Mouse (Mus musculus): Measurements from ENCODE around the gene Cend1.

Cend1 gene

DNA sequence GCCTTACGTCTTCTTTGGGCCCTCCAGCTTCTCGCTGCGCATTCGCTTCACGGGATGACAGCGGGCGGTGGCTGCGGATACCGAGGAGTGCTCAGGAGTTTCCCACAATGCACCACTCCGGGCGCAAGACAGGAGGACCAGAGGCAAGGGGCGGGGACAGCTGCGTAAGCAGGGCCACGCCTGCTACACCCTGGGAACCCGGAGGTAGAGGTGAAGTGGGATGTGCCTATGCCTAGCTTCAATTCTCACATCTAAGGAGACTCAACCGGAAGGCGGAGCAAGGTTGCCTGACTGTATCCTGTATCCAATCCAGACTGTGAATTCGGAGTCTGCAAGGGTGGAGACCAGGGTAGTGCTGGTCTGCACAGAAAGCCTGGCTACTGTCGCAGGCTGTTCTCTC lies at the start of gene Cend1:
Gene Cend1 (minus strand): TSS at position 182 of the 400 bp plus-strand sequence.
- peak; percentile 93 for DNase-seq (ENCODE audit: low read depth, low spot score)

DNA sequence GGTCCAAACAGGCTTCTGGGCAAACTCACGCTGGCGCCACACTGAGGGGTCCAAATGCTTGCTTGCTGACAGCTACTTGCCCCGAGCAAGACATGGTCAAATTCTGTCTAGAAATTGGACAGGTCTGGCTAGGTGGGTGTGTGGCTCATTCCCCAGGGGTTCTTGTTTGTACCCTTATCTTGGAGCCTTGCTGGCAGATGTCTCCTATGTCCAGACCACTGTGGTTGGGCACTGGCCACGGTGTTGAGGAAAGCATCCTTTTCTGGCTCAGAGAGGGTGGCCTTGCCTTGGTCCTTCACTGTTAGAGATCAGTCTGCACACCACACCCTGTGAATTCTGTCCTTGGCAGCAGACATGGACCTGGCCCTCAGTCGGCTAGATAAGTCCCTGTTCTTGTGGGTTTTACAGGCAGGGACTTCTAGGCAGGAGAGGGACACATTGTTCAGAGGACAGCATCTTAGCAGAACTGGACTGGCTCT lies 49.0 kb upstream of the Cend1 start:
- DNase-seq (ENCODE audit: low read depth, low spot score): no peak

DNA sequence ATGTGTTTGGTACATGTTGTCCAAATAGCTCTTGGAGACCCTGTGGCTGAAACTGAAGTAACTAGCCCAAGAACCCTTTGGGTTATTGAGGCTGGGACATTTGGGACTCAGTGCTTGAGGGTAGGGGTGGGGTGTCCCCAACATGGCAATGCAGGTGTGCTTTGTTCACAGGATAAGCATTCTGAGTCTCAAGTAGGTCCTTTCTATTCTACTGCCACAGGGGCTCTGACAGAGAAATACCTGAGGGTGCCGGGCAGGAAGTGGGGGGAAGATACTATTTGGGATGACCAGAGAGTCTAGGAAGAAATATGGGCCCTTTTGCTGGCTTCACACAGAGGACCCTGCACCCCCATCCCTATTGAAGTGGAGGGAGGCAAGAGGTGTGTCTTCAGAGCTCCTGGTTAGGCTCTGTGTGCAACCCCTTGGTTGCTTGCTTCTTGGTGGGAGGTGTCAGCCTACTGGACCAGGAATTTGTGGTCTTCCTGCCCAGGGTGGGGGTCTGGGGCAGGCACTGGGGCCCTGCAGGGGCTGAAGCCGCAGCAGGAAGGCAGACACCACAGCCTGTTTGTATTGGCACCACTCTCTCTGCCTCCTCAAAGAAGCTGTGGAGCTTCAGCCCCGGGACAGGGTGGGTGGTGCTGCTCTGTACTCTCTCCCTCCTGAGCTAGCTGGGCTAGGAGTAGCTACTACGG lies 48.4 kb upstream of the Cend1 start:
- no peak for DNase-seq (ENCODE audit: low read depth, low spot score)

DNA sequence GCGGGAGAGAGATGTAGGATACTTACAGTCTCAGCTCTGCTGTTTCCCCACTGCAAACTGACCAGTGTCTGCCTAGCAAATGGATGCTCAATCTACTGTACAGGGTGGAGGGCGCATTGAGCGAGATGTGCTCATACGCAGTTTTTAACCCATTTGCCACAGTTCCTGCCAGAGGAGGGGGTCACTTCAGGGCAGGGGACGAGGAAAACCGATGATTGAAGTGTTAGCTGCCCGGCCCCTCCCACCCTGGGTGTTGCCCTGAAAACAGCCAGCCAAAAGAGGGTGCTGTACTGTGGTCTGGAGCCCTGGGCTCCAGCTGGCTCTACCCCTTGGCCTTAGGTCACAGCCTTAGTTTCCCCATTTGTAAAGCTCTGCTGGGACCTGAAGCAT lies 47.7 kb upstream of the Cend1 start:
- no peak for DNase-seq (ENCODE audit: low read depth, low spot score)

DNA sequence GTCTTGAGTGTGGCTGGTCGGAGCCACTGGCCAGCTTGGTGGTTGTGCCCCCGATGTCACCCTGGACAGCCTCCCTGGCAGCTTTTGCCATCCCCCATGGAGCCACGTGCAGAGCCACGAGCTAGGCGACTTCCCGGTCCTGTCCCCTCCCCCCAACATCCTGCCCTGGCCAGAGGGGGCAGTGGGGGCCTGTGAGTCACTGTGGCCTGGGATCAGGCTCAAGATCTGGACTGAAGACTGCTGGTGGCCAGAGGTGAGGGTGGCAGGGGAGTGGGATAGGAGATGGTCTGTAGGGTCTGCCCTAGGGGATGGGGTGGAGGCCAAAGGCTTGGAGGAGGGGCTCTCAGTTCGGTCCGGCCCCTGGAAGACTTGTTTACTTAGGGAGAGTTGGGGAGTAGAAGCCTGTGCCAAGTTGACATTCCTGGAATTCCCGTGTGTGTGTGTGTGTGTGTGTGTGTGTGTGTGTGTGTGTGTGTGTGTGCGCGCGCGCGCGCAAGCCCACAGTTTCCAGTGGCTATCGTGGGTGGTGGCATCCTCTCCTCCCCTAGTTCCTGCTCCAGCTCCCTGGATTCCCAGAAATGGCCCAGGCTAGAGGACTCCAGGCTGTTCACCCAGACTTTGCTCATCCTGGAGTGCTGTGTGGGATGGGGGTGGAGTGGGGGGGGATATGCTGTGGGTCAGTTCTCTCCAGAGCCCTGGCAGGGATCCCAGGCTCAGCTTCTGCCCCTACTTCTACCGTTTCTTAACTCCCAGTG lies 47.1 kb upstream of the Cend1 start:
- DNase-seq (ENCODE audit: low read depth, low spot score): peak; percentile 76

DNA sequence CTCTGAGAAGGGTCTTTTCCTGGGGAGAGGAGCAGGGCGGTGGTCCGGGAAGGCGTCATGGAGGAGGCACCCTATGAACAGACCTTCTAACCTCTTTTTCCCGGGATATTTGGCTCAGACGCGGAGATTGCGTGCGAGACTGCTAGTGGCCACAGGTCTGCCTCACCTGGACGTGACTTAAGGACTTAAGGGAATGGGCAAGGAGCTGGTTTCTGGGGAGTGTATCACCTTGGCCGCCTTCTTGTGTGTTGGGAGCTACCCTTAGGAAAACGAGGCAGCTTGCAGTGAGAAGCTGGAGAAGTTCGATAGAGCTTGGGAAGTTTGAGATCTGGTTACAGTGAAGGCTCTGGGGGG lies 46.5 kb upstream of the Cend1 start:
- DNase-seq (ENCODE audit: low read depth, low spot score): no peak

DNA sequence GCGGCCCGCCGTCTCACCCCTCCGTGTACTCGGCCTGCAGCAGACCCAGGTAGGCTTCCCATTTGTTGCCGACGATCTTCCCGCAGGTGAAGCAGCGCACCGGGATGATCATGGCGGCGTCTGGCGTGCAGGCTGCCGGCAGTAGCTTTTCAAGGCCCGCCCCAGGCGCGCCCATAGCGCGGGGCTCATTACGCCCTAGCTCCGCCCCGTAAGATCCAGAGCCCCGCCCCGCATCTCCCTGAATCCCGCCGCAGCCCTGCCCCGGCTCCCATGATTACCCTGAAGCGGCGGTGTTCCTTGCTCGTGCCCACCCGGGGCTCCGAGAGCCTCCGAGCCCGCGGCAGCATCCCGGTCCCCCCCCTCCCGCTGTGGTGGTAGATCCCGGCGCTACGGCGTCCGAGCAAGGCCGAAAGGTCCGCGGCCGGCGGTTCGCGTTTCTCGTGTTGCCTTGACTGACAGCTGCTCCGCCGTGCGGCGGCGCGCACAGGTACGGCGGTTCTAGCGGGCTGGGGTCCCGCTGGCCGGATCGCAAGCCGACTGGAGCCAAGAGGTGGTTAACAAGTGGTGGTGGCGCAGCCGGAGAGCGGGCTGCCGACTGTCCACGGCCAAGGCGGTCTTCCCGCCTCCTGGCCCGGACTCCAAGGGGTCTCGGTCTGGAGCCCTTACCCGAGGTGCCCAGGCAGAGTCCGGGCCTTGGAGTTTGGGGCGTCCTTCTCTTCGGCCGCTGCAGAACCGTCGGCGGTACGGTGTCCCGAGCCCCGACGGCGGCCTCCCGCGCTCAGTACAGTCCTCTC lies 45.9 kb upstream of the Cend1 start, which contains the start of the genes Polr2l and Tspan4:
Gene Polr2l (minus strand): TSS at position 122 of the 794 bp plus-strand sequence.
Gene Tspan4 (plus strand): TSS at position 230 of the 794 bp plus-strand sequence.
- DNase-seq (ENCODE audit: low read depth, low spot score): peak; percentile 94

DNA sequence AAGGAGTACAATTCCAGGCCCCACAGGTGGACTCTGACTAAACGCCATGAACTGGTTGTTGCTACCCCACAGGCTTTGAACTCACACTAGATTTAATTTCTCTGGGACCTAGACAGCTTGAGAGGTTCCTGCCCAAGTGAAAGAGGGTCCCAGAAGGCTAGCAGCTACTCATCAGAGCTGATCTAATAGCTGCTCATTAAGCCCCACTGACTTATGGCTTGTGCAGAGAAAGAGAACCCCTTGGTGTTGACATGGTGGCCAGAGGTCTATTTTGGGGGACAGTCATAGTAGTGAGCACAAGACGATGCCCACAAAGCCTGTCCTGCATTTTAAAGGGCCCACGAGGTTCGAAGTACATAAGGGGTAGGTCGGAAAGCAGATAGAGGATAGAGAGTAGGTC lies 44.9 kb upstream of the Cend1 start:
- DNase-seq (ENCODE audit: low read depth, low spot score): no peak

DNA sequence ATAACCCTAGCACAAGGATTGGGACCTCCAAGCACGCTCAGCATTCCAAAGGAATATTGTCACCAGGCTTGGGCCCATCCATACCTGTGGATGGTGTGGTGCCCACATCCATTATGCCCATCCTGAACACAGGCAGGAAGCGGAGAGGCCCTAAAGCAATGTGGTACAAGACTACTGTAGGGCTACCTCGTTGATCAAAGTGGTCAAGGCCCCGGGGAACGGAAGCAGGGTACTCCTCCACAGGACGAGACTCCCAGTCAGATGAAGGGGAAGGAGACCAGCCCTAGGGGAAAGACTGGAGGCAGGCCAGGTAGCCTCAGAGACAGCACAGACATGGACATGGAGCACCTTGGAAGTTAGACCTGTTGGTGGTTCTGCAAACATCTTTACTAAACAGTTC lies 43.5 kb upstream of the Cend1 start:
- DNase-seq (ENCODE audit: low read depth, low spot score): no peak

DNA sequence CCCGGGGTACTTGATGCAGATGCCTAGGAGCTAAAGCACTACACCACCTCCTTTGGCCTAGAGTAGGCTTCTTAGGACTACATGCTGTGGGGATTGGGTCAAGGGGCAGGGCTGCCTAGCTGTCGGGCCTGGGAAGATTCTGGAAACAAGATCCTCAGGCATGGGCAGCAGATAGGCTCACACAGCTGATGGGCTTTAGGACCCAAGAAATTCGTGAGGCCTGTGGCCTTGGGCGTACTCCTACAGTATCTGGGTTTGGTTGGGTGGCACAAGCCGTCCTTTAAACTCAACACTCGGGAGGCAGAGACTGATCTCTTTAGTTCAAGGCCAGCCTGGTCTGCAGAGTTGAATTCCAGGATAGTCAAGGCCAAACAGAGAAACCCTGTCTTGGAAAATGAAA lies 42.9 kb upstream of the Cend1 start:
- no peak for DNase-seq (ENCODE audit: low read depth, low spot score)

DNA sequence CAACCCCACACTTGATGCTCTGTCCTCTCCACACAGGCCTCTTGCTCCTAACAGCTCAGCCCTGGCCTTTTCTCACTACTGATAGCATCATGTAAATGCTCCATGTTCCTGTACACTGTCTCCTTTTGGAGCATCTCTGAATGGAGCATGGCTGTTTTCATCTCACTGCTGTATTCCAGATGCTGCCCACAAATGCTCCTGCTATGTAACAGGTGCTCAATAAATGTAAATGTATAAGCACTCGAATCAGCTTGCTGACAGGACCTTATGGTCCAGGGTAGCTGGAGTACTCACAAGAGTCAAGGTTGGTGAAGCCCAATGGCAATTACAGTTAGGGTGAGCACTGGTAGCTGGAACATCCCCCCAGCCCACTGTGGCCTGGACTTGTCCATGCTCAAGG lies 41.9 kb upstream of the Cend1 start:
- DNase-seq (ENCODE audit: low read depth, low spot score): no peak

DNA sequence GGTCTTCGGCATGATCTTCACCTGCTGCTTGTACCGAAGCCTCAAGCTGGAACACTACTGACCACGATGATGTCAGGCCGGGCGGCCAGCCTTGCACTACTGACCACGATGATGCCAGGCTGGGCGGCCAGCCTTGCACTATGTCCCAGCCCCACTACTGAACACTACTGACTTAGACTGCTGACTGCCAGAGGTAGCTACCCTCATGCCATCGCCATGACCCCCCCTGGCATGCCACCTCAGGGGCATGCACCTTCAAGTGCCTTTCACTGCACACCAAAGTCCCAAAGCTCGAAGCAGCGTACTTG lies 41.3 kb upstream of the Cend1 start:
- DNase-seq (ENCODE audit: low read depth, low spot score): no peak

DNA sequence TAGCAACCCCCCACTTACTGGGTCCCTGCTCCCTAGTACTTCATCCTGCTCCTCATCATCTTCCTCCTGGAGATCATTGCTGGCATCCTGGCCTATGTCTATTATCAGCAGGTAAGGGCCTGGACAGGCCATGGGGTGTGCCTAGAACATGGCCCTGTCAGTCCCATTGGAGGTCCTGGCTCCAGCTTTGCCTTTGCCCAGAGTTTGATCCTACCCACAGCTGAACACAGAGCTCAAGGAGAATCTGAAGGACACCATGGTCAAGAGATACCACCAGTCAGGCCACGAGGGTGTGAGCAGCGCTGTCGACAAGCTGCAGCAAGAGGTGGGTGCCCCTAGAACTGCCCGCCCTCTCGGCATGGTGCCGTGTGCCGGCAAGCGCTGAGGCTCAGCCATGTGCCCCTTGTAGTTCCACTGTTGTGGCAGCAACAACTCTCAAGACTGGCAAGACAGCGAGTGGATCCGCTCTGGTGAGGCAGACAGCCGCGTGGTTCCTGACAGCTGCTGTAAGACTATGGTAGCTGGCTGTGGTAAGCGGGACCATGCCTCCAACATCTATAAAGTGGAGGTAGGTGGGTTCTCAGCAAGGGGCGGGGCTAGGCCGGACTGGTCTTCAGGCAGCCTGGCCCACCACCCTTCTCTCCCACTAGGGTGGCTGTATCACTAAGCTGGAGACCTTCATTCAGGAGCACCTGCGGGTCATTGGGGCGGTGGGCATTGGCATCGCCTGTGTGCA lies 40.8 kb upstream of the Cend1 start:
- DNase-seq (ENCODE audit: low read depth, low spot score): no peak

DNA sequence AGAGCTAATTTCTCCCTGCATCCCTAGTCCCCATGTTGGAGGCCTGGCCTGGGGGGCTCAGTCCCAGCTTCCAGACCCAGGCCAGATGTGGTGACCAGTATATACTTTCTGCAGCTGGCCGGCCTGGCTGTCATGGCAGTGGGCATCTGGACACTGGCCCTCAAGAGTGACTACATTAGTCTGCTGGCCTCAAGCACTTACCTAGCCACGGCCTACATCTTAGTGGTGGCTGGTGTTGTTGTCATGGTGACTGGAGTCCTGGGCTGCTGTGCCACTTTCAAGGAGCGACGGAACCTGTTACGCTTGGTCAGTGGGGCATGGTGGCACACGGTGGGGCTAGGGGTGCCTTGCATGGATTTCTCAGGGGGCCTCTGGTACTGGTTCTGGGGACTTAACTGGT lies 40.1 kb upstream of the Cend1 start:
- no peak for DNase-seq (ENCODE audit: low read depth, low spot score)

DNA sequence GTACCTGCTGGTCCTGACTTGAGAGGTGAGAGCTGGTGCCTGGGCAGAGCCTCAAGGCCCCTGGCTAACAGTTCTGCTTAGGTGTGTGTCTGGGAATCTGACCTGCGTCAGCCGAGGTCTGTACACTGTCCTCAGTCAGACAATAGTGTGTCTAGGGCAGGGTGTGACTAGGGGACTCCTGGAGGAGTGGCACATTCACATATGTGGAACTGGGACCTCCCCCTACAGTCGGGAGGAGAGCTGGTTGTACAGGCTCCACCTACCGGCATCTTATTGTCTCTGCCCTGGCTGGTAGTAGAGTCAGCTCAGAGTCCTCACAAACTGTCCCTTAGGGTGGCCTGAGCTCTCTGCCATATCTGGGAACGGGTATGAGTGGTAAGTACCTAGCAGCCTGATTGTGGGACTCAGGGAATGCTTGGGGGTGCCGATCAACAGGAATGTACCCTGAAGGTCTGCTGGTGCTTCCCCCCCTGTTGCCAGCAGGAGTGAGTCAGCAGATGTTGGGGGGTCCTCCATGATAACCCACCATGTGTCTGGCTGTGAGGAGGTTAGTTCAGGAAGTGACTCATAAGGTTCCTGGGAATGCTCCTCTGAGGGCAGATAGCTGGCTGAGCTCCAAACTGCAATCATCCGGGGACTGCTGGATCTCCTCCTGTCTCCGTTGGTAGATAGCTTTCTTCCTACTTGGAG lies 39.4 kb upstream of the Cend1 start:
- peak; percentile 94 for DNase-seq (ENCODE audit: low read depth, low spot score)

DNA sequence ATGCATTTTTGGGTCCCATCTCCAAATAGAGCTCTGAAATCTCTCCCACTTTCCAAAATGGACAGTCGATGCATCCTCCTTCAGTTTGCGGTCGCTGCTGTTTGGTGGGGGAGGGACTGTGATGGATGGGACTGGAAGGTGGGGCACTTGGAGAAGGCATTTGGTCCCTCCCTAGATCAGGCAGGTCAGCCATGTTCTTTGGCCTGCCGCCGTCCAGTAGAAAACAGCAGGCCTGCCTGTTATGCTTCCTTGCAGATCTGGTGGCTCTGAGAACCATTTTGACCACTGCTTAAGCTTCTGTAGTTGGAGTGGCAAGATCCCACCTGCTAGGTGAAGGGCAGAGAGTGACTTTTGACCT lies 38.9 kb upstream of the Cend1 start:
- DNase-seq (ENCODE audit: low read depth, low spot score): peak; percentile 60

DNA sequence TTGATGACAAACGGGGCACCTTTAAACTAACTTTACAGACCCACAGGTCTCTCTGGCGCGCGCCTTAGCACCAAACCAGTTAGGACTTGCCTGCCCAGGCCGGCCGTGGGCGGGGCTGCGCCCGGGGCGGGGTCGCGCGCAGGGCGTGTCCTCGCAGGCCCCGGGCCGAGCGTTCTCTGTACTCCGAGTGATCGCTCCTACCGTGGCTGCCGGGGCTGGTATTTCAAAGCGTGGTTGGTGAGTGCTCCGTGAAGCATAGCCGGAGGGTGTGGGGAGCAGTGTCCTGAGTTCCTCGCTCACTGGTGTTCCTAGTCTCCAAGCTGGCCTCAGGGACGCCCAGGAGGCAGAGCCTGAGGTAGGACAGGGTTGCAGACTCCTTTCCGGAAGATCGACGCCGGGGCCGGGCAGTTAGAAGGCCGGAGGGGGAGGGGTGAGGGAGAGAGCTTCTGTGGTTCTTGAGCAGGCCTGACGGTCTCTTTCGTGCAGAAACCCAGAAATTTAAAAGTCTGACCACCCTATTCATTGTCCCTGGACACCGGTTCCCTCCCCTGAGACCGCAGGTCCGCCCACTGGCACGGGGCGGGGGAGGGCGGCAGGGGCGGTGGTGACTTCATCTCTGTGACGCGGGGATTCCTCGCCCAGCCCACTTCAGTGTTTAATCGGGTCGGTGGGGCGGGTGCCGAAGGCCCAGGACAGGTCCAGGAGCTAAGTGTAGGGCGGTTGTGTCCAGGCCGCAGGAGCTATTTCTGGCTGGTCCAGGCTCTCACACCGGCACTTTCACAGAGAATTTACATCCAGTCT lies 38.1 kb upstream of the Cend1 start, which contains the start of gene Cd151:
Gene Cd151 (plus strand): TSS at position 163 of the 801 bp plus-strand sequence.
- DNase-seq (ENCODE audit: low read depth, low spot score): peak; percentile 92

DNA sequence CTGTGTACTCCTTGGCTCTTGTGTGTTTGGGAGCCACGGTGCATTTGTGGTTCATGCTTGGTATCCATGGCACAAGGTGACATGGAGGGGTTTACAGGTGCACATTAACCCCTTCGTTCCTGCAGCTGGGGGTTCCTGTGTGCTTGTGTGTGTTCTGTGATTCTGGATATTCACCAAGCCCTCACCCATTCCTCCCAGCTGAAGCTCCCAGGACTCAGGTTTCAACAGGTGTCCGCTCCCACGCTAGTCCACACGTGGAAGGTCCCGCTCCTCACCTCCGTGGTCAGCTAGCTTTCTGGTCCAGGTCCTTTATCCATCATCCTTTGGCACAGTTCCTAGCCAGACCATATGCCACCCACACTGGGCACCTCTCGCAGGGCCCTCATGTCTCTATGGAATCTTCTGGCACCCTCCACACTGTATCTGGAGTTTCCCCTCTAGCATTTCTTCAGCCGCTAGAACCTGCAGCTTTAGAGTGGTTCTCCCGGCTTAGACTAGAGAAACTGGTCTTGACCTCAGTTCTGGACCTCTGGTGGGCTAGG lies 37.4 kb upstream of the Cend1 start:
- no peak for DNase-seq (ENCODE audit: low read depth, low spot score)

DNA sequence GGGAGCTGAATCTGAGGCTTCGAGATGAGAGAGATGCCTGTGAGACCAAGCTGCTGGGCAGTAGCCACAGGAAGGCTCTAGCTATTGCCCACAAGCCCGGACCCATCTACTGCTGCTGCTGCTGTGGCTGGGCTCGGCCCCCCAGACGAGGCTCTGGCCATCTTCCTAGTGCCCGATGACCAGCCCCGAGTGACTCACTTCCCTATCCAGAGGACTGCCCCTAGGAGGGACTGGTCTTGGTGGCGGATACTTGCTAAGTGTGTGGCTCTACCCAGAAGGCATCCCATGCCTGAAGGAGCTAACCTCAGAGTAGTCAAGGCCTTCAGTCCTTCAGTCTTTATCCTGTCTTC lies 36.7 kb upstream of the Cend1 start:
- DNase-seq (ENCODE audit: low read depth, low spot score): no peak

DNA sequence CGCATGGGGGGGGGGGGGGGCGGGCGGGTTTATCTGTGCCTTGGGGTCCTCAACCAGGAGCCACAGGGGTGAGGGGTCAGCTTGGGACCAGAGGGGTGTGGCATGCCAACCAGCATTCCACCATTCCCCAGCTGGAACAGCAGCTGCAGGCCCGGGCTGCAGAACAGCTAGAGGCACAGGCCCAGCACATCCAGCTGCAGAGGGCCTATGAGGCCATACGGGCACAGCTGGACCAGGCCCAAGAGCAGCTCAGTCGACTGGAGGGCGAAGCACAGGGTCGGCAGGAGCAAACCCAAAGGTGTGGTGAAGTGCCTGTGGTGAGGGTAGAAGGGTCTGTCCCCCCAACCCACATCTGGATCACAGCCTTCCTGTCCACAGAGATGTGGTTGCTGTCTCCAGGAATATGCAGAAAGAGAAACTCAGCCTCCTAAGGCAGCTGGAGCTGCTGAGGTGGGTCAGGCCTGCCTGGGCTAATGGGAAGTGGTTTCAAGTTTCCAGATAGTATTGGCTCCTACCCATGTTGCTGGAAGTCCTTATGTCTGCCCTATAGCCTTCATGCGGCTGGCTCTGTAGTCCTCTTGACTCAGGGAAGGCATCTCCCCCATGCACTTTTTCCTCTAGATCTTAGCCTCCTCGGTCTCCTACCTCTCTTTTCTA lies 36.2 kb upstream of the Cend1 start:
- DNase-seq (ENCODE audit: low read depth, low spot score): no peak

Measured in ZHBTc4 (cell line).